ENCODE assay signal across 11 mouse cellular contexts in genomic region chr3:128518806-128519205, GRCm38 (mm10).
DNase-seq lines count a peak whose midpoint lies in the region; ATAC-seq lines count a peak whose summit lies in the region.
"Had no signal": no experiment of that assay in that cellular context is flagged by ENCODE, and none has a peak within 500 bp of the region (broad histone marks: within the 10 kb centered on the region; RNA-seq: fewer than 3 reads in every experiment).

No protein-coding gene starts in this region.

- H3K9me3 ChIP-seq in forebrain, embryonic 12.5 days: no peaks in the 10 kb centered on the region
- H3K9me3 ChIP-seq in forebrain, embryonic 10.5 days: no peaks in the 10 kb centered on the region
- H3K9me3 ChIP-seq: intestine, embryonic 15.5 days; liver, embryonic 13.5 days had no signal

- no peak for ATAC-seq in forebrain, embryonic 12.5 days (ENCODE audit: low FRiP score)
- ATAC-seq in cerebellum, adult (ENCODE audit: insufficient number of reproducible peaks, low FRiP score, low TSS enrichment): no peak
- ATAC-seq: intestine, embryonic 15.5 days had no signal

- no peak overlapping the region for H3K4me2 ChIP-seq in forebrain, embryonic 12.5 days
- H3K4me2 ChIP-seq: intestine, embryonic 15.5 days; liver, embryonic 13.5 days had no signal

- H3K36me3 ChIP-seq in forebrain, embryonic 12.5 days (replicated peaks): no peaks in the 10 kb centered on the region
- H3K36me3 ChIP-seq in forebrain, embryonic 10.5 days (replicated peaks): no peaks in the 10 kb centered on the region
- H3K36me3 ChIP-seq: intestine, embryonic 15.5 days; liver, embryonic 13.5 days had no signal

- no peak overlapping the region for H3K4me3 ChIP-seq in forebrain, embryonic 12.5 days (replicated peaks)
- H3K4me3 ChIP-seq in forebrain, embryonic 10.5 days: no peak overlapping the region
- H3K4me3 ChIP-seq: intestine, embryonic 15.5 days; liver, embryonic 13.5 days had no signal

- no peak for DNase-seq in forebrain, embryonic 10.5 days (ENCODE audit: extremely low spot score, low spot score)
- peak; percentile 91 for DNase-seq in retina, postnatal 1 day
- DNase-seq in retina, embryonic 14.5 days (ENCODE audit: low spot score): no peak
- peak; percentile 68 for DNase-seq in layer of hippocampus, adult 9-11 months
- peak; percentile 90 for DNase-seq in telencephalon, adult 2 months (ENCODE audit: low read depth, low spot score)
- no peak for DNase-seq in cerebellum, postnatal 4 days (ENCODE audit: low spot score in 2 of 2)
- DNase-seq: cerebellum, postnatal 25 days; liver, embryonic 13.5 days had no signal

- H3K9ac ChIP-seq in forebrain, embryonic 12.5 days: no peak overlapping the region
- H3K9ac ChIP-seq: intestine, embryonic 15.5 days; liver, embryonic 13.5 days had no signal

- H3K27ac ChIP-seq in forebrain, embryonic 12.5 days: 0 out of 2 replicates have a peak overlapping the region, but pooled peaks have one; percentile 26
- no peak overlapping the region for H3K27ac ChIP-seq in forebrain, embryonic 10.5 days
- H3K27ac ChIP-seq: intestine, embryonic 15.5 days; liver, embryonic 13.5 days had no signal

- no peaks in the 10 kb centered on the region for H3K27me3 ChIP-seq in forebrain, embryonic 12.5 days
- no peaks in the 10 kb centered on the region for H3K27me3 ChIP-seq in forebrain, embryonic 10.5 days (ENCODE audit: poor library complexity, severe bottlenecking)
- H3K27me3 ChIP-seq: intestine, embryonic 15.5 days; liver, embryonic 13.5 days had no signal

- H3K4me1 ChIP-seq in forebrain, embryonic 12.5 days: peaks cover 19% of the 10 kb centered on the region
- peaks cover 5% of the 10 kb centered on the region; the same call in 1 of the 2 replicates for H3K4me1 ChIP-seq in forebrain, embryonic 10.5 days
- H3K4me1 ChIP-seq: intestine, embryonic 15.5 days; liver, embryonic 13.5 days had no signal

- WGBS in forebrain, embryonic 12.5 days: 53% methylated on average over 4 of the region's 4 CpGs
- WGBS in forebrain, embryonic 10.5 days: 90% methylated on average over 4 of the region's 4 CpGs

Comparison
In these comparisons a context has a peak if more than half of its experiments do, and no peak if none do; other contexts are left out.
1. DNase-seq: peak in retina, postnatal 1 day (single experiment), layer of hippocampus, adult 9-11 months (single experiment) and telencephalon, adult 2 months (single experiment); none in forebrain, embryonic 10.5 days (single experiment), retina, embryonic 14.5 days (single experiment) and cerebellum, postnatal 4 days (0 of 2).